Mouse (Mus musculus): ENCODE measurements around the gene Tmem69.
A peak's percentile ranks its signal among the peaks of the same experiment; 100 is the strongest.

Tmem69 gene

DNA sequence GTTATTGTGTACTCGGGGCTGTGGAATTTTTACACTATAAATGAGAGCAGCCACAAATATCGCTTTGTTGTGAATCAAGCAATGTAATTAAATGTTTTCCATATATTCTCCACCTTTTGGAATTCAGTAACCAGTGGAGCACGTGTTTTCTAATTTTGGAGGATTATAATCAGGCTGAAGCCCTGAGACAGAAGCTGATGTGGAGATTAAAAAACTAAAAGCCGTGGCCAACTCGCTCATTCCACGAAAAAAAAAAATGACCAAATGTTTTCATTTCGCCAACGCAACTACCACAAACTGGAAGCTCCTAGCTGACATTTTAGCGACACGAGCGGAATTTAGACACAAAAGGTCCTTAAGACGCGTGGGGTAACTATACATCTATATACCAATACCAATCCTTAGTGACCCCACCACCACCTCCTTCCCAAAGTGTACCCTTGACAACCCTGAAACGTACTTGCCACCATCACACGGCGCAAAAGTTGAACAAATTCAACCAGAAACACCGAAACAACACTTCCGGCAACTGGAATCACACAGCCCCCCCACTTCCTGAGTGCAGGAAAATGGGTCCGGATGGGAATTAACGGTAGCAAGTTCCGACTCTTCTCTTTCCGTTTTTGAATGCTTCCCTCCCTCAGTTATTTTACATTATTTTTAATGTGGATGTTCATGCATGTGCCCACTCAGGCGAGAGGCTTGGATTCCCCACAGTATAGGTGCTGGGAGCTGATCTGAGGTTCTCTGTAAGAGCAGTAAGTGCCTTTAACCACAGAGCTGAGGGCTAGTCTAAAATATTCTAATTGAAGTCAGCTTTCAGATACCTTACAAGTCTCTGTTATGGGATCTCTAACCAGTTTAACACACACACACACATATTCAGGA lies at the start of gene Tmem69:
Gene Tmem69 (minus strand): TSS at position 524 of the 888 bp plus-strand sequence.
- peak; percentile 88 for DNase-seq (ENCODE audit: low read depth, low spot score)

DNA sequence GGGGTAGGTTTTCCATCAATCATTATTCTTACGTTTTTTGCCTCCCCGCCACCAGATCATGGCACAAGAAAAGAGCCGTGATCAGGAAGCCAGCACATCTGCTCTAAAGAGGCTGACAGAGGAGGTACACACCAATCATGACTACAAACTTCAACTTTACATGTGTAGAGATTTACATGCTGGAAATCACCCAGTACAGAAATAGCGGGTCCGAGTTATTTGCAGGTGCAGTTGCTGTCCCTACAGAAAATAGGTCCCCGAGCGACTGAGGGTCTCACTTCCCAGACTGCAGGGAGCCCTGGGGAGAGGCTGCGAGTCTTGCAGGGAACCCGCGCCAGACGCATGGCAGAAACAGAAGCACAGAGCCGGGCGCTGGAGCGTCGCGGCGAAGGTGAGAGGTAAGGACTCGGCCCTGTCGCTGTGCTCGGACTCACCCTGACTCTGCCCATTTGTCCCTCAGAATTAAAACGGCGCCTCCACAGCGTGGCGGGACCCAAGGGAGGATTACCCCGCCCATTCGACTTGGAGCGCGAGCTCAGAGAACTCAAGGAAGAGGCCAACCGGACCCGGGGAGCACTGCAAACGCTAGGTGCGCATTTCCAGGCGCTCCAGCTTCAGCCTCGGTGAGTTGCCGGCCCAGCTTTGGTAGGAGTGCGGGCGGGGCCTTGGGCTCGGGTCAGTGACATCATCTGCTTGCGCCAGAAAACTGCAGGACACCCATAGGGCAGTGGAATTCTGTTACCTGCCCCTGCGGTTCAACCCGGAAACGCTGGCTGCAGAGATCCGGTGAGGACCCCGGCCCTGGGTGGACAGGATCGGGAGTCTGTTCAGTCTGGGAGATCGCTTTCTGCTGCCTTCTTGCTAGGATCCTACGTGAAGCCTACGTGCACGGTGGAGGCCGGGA lies 41.5 kb upstream of the Tmem69 start:
- DNase-seq (ENCODE audit: low read depth, low spot score) = peak; percentile 79

DNA sequence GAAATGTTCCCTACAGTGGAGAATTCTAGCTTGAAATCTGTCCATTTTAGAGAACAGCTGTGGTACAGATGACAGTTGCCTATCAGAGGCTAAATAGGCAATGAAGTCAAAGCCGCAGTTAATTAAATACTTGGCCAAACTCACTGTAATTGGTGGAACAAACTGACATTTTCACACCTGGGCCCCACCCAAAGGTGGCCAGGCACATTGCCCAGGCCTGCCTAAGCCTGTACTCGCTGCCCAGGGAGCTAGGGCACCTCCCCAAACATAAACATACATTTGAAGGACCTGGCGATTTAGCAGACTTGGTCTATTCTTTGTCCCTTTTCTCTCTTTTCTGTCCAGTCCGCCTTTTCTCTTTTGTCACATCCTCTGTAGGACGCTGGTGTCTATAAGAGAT lies 40.6 kb upstream of the Tmem69 start, which contains the start of gene Ccdc17:
Gene Ccdc17 (plus strand): TSS at position 276 of the 400 bp plus-strand sequence.
- DNase-seq (ENCODE audit: low read depth, low spot score) = no peak

DNA sequence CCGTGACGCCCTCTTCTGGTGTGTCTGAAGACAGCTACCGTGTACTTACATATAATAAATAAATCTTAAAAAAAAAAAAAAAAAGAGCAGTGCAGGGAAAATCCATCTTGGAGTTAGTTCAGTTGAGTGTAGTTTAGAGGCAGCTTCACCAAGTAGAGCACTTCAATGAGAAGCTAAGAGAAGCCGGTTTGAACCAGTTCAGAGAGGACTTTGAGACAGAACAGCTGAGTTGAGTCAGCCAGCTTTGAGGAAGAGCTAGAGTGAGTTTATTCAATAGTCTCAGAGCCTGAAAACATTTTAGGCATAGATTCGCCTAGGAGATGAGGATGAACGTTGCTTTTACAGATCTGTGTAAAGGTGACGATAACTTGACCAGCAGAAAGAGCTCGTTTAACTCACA lies 40.1 kb upstream of the Tmem69 start:
- no peak for DNase-seq (ENCODE audit: low read depth, low spot score)

DNA sequence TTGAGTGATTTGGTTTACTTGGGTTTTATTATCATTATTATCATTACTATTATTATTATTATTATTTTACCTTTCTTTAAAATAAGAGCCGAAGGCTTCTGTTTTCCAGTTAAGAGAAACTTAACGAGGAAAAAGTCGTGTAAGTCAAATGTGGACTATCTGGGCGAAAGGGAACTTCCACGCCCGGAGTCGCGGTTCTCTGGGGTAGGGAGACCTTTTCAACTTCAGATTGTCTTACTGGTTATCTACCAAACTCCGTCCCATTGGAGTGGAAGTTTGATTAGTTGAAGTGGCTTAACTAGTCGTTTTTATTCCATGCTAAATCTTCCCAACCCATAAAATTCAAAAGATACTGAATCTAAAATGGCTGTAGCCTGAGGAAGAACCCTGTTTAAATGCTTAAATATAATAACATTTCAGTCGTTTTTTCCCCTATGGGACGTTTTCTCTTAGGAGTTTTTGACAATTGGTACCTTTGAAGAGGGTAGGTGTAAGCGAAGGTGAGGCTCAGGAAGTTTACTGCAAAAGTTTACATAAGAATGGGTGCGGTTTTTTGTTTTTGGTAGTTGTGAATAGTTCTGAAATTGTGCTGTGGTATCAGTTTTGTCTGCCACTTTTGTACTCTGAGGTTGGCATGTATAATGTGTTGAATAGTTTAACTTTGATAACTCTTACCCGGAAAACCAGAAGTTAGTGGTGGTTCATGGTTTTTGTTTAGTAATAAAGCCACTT lies 2.6 kb upstream of the Tmem69 start:
- peak; percentile 18 for DNase-seq (ENCODE audit: low read depth, low spot score)

DNA sequence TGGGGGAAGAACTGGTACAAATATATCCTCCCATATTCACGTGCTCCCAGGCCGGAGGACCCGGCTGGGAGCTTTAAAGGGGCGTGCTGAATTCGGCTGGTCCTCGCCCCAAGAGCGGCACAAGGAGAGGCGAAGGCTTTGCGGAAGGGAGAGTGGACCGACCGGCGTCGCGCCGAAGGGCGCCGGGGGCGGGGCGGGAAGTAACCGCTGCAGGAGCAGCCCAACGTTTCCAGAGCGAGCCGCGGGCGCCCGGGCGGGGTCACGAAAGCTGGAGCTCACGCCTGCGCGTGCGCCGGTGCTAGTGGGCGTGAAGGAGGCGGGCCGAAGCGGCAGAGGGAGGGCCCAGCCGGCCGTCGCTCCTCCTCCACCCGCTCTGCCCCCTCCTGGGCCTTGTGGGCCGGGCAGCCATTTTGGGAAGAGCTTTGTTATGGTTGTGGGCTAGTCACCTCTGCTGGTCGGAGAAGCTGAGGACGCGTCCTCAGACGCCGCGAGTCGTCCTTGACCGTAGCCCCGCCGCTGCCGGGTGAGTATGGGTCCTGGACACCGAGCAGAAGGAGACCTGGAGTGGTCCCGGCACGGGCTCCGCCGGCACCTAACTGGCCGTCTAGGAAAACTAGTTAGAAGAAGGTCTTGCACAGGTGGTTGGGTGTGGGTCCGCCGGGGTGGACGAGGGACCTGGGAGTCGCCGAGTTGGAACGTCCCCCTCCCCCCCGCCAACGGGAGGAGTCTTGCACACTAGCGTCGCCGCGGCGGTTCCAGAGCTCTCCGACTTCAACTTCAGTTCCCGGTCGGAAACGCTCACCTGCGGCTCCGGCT lies 1.8 kb upstream of the Tmem69 start, which contains the start of gene Gpbp1l1:
Gene Gpbp1l1 (plus strand): TSS at position 353 of the 816 bp plus-strand sequence.
- DNase-seq (ENCODE audit: low read depth, low spot score) = peak; percentile 88

DNA sequence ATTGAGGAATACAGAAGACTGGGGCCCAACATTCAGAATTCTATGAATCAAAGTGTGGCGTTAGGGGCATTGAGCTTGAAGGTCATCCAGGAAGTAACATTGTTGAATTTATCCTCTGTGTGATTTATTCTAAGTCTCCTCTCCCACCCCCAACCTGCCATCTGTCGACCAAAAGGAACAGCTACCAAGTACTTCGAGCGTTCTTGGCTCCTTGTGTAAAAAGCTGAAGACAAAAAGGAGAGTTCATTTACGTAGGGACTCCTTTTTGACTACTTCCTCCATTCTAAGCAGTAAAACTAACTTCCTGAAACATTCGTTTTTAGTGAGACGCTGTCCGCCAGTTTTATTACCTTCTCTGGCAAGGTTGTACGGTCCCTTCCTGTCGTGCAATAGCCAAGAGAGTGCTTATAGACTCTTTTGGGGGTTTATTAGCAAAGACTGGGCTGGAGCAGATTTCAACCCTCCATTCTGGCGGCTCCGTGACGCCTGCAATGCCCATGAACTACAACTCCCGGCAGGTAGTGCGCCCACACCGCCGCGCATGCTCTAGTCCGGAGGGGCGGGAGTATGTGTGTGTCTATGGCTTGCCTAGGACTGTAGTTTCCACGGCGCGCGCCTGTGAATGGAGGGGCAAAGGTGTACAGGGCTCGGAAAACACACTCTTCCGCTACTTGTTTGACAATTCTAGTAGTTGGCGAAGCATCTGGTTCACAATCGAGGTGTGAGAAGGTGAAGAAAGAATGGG lies 997 bp upstream of the Tmem69 start:
- DNase-seq (ENCODE audit: low read depth, low spot score) = peak; percentile 94

DNA sequence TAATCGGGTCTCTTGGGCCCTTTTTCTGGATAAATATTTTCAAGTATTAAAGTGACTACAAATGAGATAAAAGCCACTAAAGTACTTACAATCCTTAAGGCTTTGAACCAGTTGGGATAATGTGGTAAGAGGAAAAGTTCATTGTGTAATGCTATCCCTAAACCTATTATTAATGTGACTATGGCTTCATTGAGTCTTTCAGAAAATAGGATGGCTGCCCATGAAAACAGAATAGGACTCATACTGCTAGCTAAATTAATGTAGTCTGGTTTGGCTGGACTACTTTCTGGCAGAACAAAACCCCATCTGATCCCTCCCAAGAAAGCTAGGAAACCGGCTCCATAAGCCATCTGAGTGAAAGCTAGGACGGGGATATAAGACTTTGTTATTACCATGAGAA lies 2.7 kb downstream of the Tmem69 start:
- no peak for DNase-seq (ENCODE audit: low read depth, low spot score)

DNA sequence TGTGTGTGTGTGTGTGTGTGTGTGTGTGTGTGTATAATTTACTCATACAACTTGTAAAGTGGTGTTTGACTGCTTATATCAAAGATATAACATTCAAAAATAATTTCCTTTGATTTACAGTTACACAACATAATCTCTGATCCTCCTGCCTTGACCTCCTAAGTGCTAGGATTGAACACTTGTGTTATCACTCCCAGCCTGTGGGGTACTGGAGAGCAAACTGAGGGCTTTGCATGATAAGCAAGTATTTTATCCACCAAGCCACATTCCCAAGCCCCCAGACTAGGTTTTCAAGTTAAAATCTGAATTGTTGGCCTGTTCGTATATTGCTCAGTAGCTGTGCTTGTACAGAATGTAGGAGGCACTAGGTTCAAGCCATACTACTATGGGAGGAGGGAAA lies 5.3 kb downstream of the Tmem69 start:
- DNase-seq (ENCODE audit: low read depth, low spot score) = no peak

DNA sequence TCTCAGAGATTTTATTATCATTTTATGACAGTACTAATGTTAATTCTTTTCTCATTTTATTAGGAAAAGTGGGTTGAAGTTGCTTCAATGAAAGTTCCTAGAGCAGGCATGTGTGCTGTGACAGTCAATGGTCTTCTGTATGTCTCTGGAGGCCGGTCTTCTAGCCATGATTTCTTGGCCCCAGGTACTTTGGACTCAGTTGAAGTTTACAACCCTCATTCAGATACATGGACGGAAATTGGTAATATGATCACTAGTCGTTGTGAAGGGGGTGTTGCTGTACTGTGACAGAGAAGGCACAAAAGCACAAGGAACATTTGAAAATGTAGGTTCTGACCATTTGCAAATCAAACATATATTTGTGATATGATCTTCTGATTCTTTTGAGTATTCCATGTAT lies 18.0 kb downstream of the Tmem69 start:
- no peak for DNase-seq (ENCODE audit: low read depth, low spot score)

DNA sequence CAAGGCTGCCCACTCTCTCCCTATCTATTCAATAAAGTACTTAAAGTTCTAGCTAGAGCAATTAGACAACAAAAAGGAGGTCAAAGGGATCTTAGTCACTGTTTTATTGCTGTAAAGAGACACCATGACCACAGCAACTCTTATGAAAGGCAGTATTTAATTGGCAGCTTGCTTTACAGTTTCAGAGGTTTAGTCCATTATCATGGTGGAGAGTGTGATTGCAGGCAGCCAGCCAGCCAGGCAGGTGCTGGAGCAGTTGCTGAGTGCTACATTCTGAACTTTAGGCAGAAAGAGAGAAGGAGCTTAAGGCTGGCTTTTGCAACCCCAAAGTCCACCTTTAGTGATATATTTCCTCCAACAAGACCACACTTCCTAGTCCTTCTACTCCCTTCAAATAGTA lies 19.4 kb downstream of the Tmem69 start:
- DNase-seq (ENCODE audit: low read depth, low spot score) = no peak

DNA sequence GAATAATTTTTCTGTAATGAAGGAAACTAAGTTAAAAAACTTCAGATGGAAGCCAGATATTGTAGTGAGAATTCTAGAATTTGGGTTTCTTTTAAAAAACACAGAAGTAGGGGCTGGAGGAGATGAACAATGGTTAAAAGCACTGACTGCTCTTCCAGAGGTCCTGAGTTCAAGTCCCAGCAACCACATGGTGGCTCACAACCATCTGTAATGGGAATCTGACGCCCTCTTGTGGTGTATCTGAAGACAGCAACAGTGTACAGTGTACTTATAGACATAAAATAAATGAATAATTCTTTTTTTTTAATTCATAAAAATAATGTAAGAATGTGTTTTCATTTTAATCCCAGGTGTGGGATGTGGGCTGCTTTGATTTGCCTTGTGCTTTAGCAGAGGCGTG lies 24.6 kb downstream of the Tmem69 start:
- DNase-seq (ENCODE audit: low read depth, low spot score) = peak; percentile 8

DNA sequence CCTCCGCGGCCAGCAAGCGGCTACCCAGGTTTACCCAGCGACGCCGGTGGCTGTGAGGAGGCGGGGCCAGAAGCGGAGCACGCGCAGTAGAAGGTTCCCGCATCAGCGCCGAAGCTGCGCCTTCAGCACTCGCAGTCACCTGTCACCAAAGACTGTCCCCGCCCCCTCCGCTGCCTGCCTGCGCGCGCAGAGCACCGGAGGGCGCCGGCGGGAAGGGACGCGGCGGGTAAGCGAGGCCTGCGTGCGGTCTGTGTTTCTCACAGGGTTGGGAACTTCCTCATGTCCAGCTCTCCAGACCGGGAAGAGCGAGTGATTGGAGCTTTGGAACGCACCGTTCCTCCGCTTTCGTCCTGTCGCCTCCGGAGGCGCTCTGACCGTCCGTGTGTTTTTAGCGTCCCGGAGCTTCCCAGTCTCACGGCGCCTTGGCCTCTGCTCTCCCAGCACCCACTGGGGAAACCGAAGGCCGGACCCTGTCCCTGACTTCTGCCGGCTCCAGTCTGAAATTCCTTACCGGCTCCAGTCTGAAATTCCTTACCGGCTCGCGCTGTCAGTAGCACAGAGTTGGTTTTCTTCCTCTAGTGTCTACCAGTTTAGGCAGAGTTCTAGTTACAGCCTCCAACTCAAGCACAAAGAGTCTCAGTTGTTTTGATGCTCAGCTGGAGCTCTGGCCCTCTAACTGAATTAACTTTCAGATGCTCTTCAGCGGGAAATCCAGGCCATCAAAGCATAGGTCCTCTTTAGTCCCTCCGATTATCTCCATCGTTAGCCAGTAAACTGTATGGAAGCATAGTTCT lies 48.1 kb downstream of the Tmem69 start, which contains the start of gene Ipp:
Gene Ipp (plus strand): TSS at position 125 of the 794 bp plus-strand sequence.
- DNase-seq (ENCODE audit: low read depth, low spot score) = peak; percentile 91

DNA sequence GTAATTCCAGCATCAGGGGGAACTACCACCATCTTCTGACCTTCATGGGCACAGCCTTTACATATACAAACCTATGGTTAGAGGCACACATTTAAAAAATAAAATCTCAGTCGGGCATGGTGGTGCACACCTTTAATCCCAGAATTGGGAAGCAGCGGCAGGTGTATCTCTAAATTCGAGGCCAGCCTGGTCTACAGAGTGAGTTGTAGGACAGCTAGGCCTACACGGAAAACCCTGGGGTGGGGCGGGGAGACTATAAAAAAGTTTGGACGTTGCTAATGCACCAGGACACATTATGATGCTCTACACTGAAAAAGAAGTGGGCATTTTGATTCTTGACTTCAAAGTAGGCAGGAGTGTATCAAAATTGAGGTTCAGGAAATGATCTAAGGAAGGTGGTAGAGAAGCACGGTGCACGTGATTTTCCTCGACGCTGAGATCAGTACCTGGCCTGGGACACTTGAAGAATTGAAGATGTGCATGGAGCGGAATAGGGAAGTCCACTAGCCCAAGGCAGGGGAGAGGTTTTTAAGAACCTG lies 48.8 kb downstream of the Tmem69 start:
- no peak for DNase-seq (ENCODE audit: low read depth, low spot score)

All from 3T3-L1 (cell line).